Mouse (Mus musculus): ENCODE data around the gene Ldlrad3. TPM values are rescaled to one million over a fixed set of nuclear protein-coding genes. Genes with fewer than 3 reads are reported as not detected.

Gene Ldlrad3
- polyA plus RNA-seq, 1 experiment from 2014 or later, result 4.6 TPM

- Histone ChIP-seq H3K9me3 (ENCODE audit: low read length) (no peaks in the 10 kb centered on the region), H3K36me3 (replicated peaks; ENCODE audit: insufficient read depth, low read length) (no peaks in the 10 kb centered on the region), H3K4me2 (ENCODE audit: low read depth, low read length) (no peak overlapping the region), H3K4me3 (ENCODE audit: low read depth, low read length) (no peak overlapping the region), H3K27ac (ENCODE audit: low read depth) (no peak overlapping the region), H3K27me3 (ENCODE audit: insufficient read depth, low read length) (no peaks in the 10 kb centered on the region), H3K4me1 (ENCODE audit: insufficient read depth) (no peaks in the 10 kb centered on the region), H3K9ac (replicated peaks) (no peak overlapping the region)
- ATAC-seq (no peak), DNase-seq (no peak)
- 45% methylated on average over 11 of the region's 11 CpGs for WGBS (ENCODE audit: insufficient replicate concordance)
- TF ChIP-seq EP300 (IDR thresholded peaks at IDR 0.05; ENCODE audit: low read depth), result no peak
- no peak for TF ChIP-seq CTCF (IDR thresholded peaks at IDR 0.05; ENCODE audit: low read depth)
Measured at GRCm38 (mm10) chr2:102021371-102022084, 164.7 kb downstream of the Ldlrad3 start.

GRCm38 (mm10) chr2:102020546-102020945, 165.6 kb downstream of the Ldlrad3 start:
- Histone ChIP-seq H3K27me3 (ENCODE audit: insufficient read depth, low read length) (no peaks in the 10 kb centered on the region), H3K4me3 (ENCODE audit: low read depth, low read length) (no peak overlapping the region), H3K36me3 (replicated peaks; ENCODE audit: insufficient read depth, low read length) (no peaks in the 10 kb centered on the region), H3K9ac (replicated peaks) (no peak overlapping the region), H3K4me1 (ENCODE audit: insufficient read depth) (no peaks in the 10 kb centered on the region), H3K4me2 (ENCODE audit: low read depth, low read length) (no peak overlapping the region), H3K27ac (ENCODE audit: low read depth) (no peak overlapping the region), H3K9me3 (ENCODE audit: low read length) (no peaks in the 10 kb centered on the region)
- ATAC-seq (no peak), DNase-seq (no peak)
- whole genome bisulfite sequencing (ENCODE audit: insufficient replicate concordance), result 87% methylated on average over 3 of the region's 3 CpGs
- TF ChIP-seq CTCF (IDR thresholded peaks at IDR 0.05; ENCODE audit: low read depth) (no peak), EP300 (IDR thresholded peaks at IDR 0.05; ENCODE audit: low read depth) (no peak)

- no peaks in the 10 kb centered on the region for H3K27me3 ChIP-seq (ENCODE audit: insufficient read depth, low read length)
- TF ChIP-seq EP300 (IDR thresholded peaks at IDR 0.05; ENCODE audit: low read depth) (no peak), CTCF (IDR thresholded peaks at IDR 0.05; ENCODE audit: low read depth) (no peak)
- H3K4me3 ChIP-seq (ENCODE audit: low read depth, low read length), result no peak overlapping the region
- no peak overlapping the region for H3K27ac ChIP-seq (ENCODE audit: low read depth)
- H3K4me1 ChIP-seq (ENCODE audit: insufficient read depth), result peaks cover 13% of the 10 kb centered on the region
- no peaks in the 10 kb centered on the region for H3K36me3 ChIP-seq (replicated peaks; ENCODE audit: insufficient read depth, low read length)
- 82% methylated on average over 6 of the region's 6 CpGs for WGBS (ENCODE audit: insufficient replicate concordance)
- ATAC-seq (no peak), DNase-seq (no peak)
- H3K9me3 ChIP-seq (ENCODE audit: low read length), result no peaks in the 10 kb centered on the region
- H3K4me2 ChIP-seq (ENCODE audit: low read depth, low read length), result no peak overlapping the region
- no peak overlapping the region for H3K9ac ChIP-seq (replicated peaks)
Measured at GRCm38 (mm10) chr2:102014538-102015113, 171.6 kb downstream of the Ldlrad3 start.

GRCm38 (mm10) chr2:102011311-102011975, 174.7 kb downstream of the Ldlrad3 start:
- peak overlapping the region; percentile 69 for H3K27ac ChIP-seq (ENCODE audit: low read depth)
- H3K9ac ChIP-seq (replicated peaks), result no peak overlapping the region
- peak; percentile 86 for ATAC-seq
- H3K27me3 ChIP-seq (ENCODE audit: insufficient read depth, low read length), result no peaks in the 10 kb centered on the region
- WGBS (ENCODE audit: insufficient replicate concordance), result 41% methylated on average over 6 of the region's 6 CpGs
- H3K4me3 ChIP-seq (ENCODE audit: low read depth, low read length), result no peak overlapping the region
- no peaks in the 10 kb centered on the region for H3K9me3 ChIP-seq (ENCODE audit: low read length)
- H3K4me2 ChIP-seq (ENCODE audit: low read depth, low read length), result no peak overlapping the region
- TF ChIP-seq EP300 (IDR thresholded peaks at IDR 0.05; ENCODE audit: low read depth) (no peak), CTCF (IDR thresholded peaks at IDR 0.05; ENCODE audit: low read depth) (no peak)
- no peaks in the 10 kb centered on the region for H3K36me3 ChIP-seq (replicated peaks; ENCODE audit: insufficient read depth, low read length)
- H3K4me1 ChIP-seq (ENCODE audit: insufficient read depth), result peaks cover 20% of the 10 kb centered on the region
- DNase-seq, result peak; percentile 24

- Histone ChIP-seq H3K27ac (ENCODE audit: low read depth) (peak overlapping the region; percentile 69), H3K9me3 (ENCODE audit: low read length) (no peaks in the 10 kb centered on the region), H3K4me3 (ENCODE audit: low read depth, low read length) (no peak overlapping the region), H3K9ac (replicated peaks) (no peak overlapping the region), H3K36me3 (replicated peaks; ENCODE audit: insufficient read depth, low read length) (no peaks in the 10 kb centered on the region), H3K27me3 (ENCODE audit: insufficient read depth, low read length) (no peaks in the 10 kb centered on the region), H3K4me1 (ENCODE audit: insufficient read depth) (peaks cover 27% of the 10 kb centered on the region), H3K4me2 (ENCODE audit: low read depth, low read length) (no peak overlapping the region)
- peak; percentile 44; the same call in 1 of the 2 replicates for ATAC-seq
- DNase-seq, result peak; percentile 20
- no peak for TF ChIP-seq CTCF (IDR thresholded peaks at IDR 0.05; ENCODE audit: low read depth)
- TF ChIP-seq EP300 (IDR thresholded peaks at IDR 0.05; ENCODE audit: low read depth), result no peak
- 69% methylated on average over 6 of the region's 6 CpGs for WGBS (ENCODE audit: insufficient replicate concordance)
Measured at GRCm38 (mm10) chr2:102009766-102010265, 176.4 kb downstream of the Ldlrad3 start.

GRCm38 (mm10) chr2:102006143-102006542, 180.0 kb downstream of the Ldlrad3 start:
- Histone ChIP-seq H3K9ac (replicated peaks) (no peak overlapping the region), H3K27me3 (ENCODE audit: insufficient read depth, low read length) (no peaks in the 10 kb centered on the region), H3K27ac (ENCODE audit: low read depth) (no peak overlapping the region), H3K4me3 (ENCODE audit: low read depth, low read length) (no peak overlapping the region), H3K4me2 (ENCODE audit: low read depth, low read length) (no peak overlapping the region), H3K36me3 (replicated peaks; ENCODE audit: insufficient read depth, low read length) (no peaks in the 10 kb centered on the region), H3K9me3 (ENCODE audit: low read length) (no peaks in the 10 kb centered on the region), H3K4me1 (ENCODE audit: insufficient read depth) (peaks cover 26% of the 10 kb centered on the region)
- ATAC-seq (no peak), DNase-seq (no peak)
- 44% methylated on average over 4 of the region's 4 CpGs for WGBS (ENCODE audit: insufficient replicate concordance)
- TF ChIP-seq CTCF (IDR thresholded peaks at IDR 0.05; ENCODE audit: low read depth) (no peak), EP300 (IDR thresholded peaks at IDR 0.05; ENCODE audit: low read depth) (no peak)

Data from liver, postnatal 0 days (tissue).